Mouse (Mus musculus) layer of hippocampus, postnatal 10 days (tissue): Measurements from ENCODE around the gene Kcnmb4. TPM values are rescaled to one million over a fixed set of nuclear protein-coding genes. Genes with fewer than 3 reads are reported as not detected.

Experiments
- DNase-seq, 2 experiments: peaks; one replicate each; pipeline ENCODE4 v3.0.0; 2021; ENCODE audit warnings: low spot score in 2 of 2
- total RNA-seq, 2 experiments: library from RNA; stranded (reverse); gene quantifications; 2 replicates each; pipeline ENCODE4 v1.2.3; 2021

The Kcnmb4 gene
- total RNA-seq, 2 experiments from 2014 or later: 80.0 to 80.3 TPM

DNA sequence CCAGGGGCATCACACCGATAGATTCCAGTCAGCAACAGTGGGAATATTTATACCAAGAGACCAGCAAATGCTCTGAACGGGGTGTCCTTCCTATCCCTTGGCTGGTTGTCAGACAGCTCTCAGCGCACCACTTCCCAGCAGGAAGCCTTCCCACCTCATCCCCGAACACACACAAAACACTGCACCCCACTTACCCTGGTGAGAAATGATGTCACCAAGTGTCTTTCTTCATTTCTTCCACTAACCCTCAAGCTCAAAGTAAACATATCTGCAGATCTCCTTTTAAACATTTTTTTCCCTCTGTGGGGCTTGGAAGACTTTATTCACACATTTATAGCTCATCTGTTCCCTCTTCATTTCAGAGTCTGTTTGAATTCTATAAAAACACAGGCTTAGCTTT, 70.0 kb downstream of the Kcnmb4 start:
- DNase-seq: no peak

DNA sequence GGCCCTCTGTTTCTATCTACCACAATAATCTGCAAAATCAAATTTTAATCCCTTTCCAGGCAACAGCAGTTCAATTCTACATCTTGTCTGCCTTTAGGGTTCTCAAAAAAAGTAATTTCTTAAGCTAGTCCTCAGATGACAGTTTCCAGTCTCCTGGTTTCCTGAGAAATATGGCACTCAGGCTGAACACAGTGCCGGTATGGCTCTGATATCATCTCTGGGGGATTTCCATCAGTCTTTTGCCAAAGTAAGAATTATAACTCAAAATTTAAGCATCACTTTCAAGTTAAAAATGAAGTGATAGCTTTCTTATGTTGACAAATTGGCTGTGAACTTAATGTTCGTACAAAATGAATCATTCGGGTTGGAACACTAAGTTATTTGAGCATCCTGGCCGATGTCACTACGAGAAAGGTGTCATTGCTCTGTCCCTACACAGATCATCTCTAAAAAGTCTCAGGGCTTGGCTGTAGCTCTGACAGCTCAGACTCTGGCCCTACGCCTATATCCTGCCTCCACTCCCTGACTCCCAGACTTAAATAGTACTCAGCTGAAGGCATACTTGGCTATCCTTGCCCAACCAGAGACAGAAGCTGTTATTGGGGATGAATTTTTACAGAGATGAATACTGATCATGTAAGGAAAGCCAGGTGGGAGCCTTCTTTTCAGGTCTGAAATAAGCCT, 70.8 kb downstream of the Kcnmb4 start:
- DNase-seq: no peak

DNA sequence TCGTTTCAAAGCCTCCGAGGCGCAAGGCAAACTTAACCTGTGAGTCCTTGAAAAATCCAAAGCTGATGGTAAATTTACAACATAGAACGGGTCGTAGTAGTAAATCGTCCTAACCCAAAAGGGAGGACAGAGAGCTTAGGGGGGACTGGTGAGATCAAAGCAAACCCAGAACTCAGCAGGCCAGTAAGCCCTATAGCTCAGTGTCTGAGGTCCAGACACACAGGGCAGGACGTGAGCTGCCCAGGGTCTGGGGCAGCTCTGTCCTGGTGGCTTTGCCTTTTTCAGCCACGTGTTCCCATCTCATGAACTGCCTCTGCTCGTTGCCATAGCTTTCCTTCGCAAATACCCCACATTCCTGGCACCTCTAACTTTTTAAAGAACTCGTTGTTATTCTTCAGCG, 75.7 kb downstream of the Kcnmb4 start:
- DNase-seq: no peak

DNA sequence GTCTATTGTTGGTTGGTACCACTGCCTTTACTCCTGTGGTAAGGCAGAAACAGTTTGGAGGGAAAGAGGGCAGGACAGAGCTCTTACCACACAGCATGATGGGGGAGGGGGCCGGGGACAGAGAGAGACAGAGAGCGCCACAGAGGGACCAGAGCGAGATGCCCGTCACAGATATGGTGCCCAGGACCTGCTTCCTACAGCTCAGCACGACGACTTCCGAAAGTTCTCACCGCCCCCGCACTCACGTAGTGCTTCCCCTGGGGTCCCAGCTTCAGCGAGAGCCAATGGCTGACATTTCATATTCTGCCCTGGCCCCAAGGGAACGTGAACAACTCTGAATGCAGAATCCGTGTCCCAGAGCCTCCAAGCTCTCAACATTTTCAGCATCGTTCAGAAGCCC, 76.1 kb downstream of the Kcnmb4 start:
- DNase-seq: no peak

DNA sequence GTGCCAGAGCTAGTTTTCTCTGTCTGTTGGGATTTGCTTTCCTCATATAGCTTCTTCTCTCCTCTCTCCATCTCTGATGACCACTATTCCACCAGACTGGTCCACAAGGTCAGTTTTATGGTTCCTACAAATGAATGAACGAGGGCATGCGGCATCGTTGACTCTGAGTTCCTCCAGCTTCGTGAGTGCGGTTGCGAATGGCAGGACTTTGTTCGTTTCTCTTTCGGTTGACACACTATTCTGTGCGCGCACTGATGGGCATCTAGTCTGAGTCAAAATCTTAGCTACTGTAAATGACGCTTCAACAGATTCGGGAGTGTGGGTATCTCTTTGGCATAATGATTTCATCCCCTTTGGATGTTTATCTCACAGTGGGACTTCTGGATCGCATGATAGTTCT, 76.7 kb downstream of the Kcnmb4 start:
- no peak for DNase-seq

DNA sequence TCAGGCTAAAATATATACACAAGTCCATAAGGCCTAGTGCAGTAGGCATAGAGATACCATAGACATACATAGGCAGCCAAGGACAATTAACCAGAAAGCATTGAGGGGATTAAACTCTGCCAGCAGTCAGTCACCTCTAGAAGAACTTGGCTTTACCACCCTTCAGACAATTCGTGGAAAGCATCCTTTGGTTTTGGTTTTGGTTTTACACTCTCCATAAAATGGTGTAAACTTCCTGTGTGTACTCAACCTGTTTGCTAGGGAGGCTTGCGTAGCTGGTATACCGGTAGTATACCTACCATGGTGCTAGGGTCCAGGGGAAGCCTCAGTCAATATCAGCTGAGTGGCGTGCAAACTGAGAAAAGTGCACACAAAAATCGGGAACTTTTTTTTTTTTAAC, 77.4 kb downstream of the Kcnmb4 start:
- DNase-seq: no peak

DNA sequence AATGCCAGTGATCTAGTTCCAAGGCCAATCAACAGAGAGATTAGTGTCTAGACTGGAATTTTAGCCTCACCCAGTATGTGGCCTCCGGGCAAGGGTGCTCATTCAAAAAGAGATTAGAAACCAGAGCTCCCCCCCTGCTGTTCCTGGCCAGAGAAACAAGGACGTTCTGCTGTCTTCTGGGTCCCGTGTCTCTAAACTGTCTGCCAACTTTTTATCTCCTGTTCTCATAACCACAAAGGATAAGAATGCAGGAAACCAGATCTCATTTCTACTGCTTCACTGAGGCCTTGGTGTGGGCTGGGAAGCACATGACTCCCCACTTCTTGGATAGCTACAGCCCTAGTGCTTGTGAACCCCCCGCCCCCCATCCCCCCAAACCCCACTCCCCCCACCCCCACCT, 79.1 kb downstream of the Kcnmb4 start:
- no peak for DNase-seq

DNA sequence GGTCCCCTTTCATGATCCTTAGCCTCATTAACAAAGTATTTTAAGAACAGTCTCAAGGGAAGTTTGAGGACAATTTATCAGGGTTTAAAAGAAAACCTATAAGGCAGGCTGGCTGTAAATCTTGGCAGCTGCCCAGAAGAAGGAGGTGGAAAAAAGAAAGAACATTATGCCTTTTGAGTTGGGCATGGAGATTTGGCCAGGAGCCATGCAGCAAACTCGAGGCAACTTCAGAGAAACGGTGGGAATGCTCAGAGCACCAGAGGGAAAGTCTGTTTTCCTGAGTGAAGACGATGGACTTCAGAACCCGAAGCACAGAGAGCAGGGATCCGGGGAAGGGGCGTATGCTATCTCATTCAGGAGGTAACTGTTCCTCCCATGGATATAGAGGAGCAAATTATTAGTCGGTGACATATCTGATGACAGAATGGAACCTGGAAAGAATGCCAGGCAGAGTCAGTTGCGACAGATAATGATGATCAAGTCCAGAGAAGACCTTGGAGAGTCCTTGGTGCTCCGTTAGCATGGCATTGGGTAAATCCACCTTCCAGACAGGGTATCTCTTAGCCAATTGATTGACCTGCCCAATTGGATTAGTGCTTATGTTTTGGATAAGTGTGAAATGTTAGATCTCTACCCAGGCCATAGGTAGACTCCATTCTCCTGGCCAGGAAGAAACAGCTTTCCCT, 79.7 kb downstream of the Kcnmb4 start:
- no peak for DNase-seq

DNA sequence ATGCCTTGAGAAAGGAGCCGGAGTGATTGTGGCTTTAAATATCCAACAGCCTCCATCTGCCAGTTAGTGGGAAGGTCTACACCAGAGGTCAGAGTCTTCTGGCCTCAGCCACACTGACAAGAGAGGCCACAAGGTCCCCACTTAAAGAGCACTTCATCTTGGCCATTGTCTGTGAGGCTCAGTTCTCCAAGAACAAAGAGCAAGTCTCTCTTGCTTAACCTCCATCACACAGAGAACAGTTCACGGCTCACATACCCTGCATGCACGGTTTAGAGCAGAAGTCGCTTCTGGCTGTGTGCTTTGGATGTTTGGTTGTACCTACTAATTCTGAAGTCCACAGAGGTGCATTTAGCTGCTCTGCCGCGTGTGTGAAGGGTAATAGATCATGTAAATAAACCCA, 84.8 kb downstream of the Kcnmb4 start:
- no peak for DNase-seq

DNA sequence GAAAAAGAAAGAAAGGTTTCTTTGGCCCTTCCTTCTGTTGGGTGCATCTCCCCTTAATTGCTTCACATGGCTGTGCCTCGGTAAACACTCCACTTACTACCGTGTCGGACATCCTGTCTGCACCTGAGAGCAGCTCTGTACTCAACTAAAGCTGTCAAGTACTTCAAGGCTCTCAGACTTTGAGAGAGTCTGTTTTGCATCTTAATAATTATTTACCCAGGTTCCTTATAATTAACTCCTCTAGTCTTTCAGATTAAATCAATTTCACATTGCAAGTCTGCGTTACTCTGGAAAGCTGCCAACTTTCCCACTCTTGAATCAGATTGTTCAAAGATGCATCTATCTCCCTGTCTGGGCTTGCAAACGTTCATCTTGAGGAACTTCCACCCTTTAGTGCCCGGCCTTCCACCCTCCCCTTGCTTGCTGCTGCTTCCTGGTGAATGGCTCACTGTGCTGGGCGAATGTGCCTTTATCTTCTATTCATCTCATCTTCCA, 87.2 kb downstream of the Kcnmb4 start:
- DNase-seq: no peak

DNA sequence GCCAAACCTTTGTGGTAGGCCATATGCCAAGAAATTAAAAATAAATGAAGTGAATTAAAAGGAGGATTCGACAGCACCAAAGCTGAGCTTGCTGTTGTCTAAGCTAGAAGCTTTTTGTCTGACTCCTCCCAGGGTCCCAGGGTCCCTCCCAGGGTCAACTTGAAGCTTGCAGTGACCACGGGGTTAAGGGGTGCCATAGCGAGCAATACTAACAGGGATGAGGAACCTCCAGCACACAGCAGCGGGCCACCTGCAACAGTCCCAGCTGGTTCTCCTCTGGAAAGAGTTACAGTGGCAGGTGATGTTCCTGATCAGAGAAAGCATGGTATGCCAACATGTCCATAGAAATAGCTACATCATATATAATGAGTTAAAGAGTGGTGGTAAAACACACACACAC, 89.3 kb downstream of the Kcnmb4 start:
- DNase-seq: no peak

DNA sequence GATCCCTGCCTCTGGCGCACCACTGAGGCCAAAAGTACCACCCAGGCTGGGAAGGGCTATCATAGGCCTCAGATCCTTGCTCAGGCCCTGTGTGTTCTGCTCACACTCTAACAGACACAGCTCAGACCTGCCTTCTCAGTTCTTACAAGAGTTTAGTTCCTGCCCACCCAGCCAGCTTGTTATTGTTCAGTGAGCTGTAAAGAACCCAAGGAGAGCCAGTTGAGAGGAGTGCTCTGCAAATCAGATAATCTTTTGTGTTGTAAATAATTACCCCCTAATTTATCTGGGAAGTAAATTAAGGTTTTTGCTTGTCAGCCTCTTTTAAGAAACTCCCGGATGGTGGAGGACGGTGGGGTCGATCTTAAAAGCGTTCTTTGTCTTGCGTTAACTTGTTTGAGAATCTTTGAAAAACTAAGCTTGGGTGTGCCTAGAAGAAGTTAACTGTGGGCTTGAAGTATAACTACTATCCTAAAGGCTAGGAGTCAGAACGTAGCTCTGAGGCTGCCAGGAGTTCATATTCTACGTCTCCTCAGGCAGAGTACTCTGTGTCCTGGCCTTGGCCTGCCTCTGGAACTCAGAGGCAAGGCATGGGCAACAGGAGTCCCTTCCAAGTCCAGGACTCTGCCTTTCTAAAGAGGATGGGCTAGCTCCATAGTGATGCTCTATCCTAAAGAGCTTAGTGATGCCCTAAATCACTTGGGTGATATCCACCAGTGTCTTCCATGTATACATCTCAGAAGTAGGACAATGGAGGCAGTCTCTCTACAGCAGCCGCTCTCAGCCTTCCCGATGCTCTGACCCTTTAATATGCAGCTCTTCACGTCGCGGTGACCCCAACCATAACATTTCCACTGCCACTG, 90.6 kb downstream of the Kcnmb4 start:
- no peak for DNase-seq

DNA sequence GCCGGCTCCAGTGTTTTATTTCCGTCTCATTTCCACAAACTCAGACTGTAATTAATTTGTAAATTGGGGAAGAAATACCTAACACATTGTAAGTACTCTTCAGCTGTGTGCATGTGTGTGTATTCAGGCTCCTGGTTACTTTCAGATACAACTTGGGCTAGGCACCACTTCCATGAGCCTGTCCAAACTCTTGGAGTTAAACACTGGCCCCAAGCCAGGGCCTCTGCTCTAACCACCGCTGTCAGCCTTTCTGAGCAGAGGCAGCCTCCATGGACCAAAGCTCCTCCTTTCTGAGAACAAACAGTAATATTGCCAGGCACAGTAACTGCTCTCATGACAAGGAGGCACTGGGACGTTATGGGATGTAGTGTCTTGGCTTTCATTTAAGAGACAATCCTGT, 96.8 kb downstream of the Kcnmb4 start:
- no peak for DNase-seq

DNA sequence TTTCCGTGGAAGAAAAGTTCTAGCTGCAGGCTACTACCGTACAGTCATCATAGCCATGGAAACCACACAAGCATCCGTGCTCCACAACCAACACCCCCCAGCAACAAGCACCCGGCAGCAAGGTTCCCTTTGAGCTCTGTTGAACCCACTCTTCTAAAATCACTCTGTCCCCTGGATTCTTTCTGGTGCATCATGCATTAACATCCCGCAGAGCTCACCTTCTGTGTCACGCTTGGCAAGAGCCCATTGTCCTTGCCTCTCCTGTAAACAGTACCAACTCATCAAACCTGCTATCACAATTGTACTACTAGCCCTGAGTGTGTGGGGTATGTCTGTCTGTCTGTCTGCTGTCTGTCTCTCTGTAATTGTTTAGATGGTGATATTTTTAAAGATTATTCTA, 99.6 kb downstream of the Kcnmb4 start:
- DNase-seq: no peak

DNA sequence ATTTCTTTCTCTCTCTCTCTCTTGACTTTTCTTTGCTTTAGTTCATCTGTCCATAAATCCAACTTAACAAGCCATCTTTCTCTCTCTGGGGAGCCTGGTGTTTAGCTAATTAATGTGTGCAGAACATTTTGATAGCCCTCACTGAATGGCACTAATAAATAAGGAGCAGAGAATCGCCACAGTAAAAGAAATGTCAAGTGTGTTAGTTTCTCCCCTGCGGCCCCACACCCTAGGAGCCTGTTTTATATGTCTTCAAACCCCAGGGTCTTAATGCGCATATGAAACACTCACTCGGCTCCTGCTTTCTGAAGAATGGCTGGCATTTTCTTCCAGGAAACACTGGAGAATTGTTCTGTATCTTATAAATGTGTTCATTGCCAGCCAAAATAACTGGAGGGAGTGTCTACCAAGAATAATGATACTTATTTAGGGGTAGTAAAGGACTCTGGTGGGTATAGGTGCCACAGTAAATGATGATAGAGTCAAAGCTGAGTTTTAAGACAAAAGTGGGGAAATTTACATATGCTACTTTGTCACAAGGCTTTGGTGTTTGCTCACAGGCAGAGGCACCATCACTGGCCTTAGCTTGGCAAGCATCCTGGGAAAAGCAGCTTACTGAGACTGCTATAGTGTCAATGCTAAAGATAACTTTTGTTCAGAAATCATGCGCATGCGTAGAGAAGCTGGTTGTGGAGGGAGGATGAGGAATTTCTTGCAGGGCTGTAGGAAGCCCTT, 102.5 kb downstream of the Kcnmb4 start:
- DNase-seq: no peak

Other genes starting within 250 kb of the Kcnmb4 start
- 10 to 100 TPM; 18.8 to 19.9 TPM for gene Ptprb, start 198.4 kb downstream of the Kcnmb4 start, total RNA-seq
- gene Cnot2, start 107.6 kb upstream of the Kcnmb4 start, total RNA-seq: 10 to 100 TPM; 68.7 to 71.0 TPM